Mouse (Mus musculus) gastrocnemius, postnatal 4 days (tissue): Measurements from ENCODE around the gene Ift46. TPM values are rescaled to one million over a fixed set of nuclear protein-coding genes. Genes with fewer than 3 reads are reported as not detected.

Source experiments
- DNase-seq, 2 experiments: peaks; one replicate each; pipeline ENCODE4 v3.0.0; 2021 to 2022; ENCODE audit warnings: low spot score in 2 of 2, mixed read lengths in 2 of 2
- total RNA-seq, 2 experiments: library from RNA; stranded (reverse); gene quantifications; 2 replicates each; pipeline ENCODE4 v1.2.3; 2021

Ift46 gene
- total RNA-seq, 2 experiments from 2014 or later = 65.9 to 69.5 TPM

- DNase-seq = no peak
These were observed 35.2 kb downstream of the Ift46 start, which contains the start of gene Ttc36 for GRCm38 (mm10) chr9:44802808-44803450. TSS of gene Ttc36 (minus strand) at chr9:44803072.

GRCm38 (mm10) chr9:44804678-44805077 is 37.0 kb downstream of the Ift46 start:
- no peak for DNase-seq

GRCm38 (mm10) chr9:44805536-44805935 is 37.8 kb downstream of the Ift46 start:
- DNase-seq = no peak

- no peak for DNase-seq
These were observed 39.4 kb downstream of the Ift46 start for GRCm38 (mm10) chr9:44807141-44807540.

- DNase-seq = no peak
These were observed 40.1 kb downstream of the Ift46 start for GRCm38 (mm10) chr9:44807778-44808177.

- DNase-seq = no peak
These were observed 42.6 kb downstream of the Ift46 start for GRCm38 (mm10) chr9:44810316-44810715.

GRCm38 (mm10) chr9:44814179-44814578 is 46.5 kb downstream of the Ift46 start:
- no peak for DNase-seq

GRCm38 (mm10) chr9:44817522-44817921 is 49.8 kb downstream of the Ift46 start:
- DNase-seq = no peak

- peak in 1 of 2 experiments; percentile 68 for DNase-seq
These were observed 52.5 kb downstream of the Ift46 start for GRCm38 (mm10) chr9:44819920-44820827.

- DNase-seq = no peak
These were observed 59.0 kb downstream of the Ift46 start for GRCm38 (mm10) chr9:44826660-44827059.

- DNase-seq = no peak
These were observed 61.2 kb downstream of the Ift46 start for GRCm38 (mm10) chr9:44828944-44829343.

- no peak for DNase-seq
These were observed 62.8 kb downstream of the Ift46 start for GRCm38 (mm10) chr9:44830506-44830905.

- no peak for DNase-seq
These were observed 64.6 kb downstream of the Ift46 start for GRCm38 (mm10) chr9:44832356-44832755.

GRCm38 (mm10) chr9:44836439-44836838 is 68.7 kb downstream of the Ift46 start:
- peak; percentile 66 to 76 for DNase-seq

- no peak for DNase-seq
These were observed 73.5 kb downstream of the Ift46 start for GRCm38 (mm10) chr9:44841241-44841640.

Other genes with a start within 250 kb of the Ift46 start
- gene Cxcr5, start 206.0 kb upstream of the Ift46 start, total RNA-seq = under 1 TPM; 0.10 TPM
- gene Ddx6, start 163.0 kb upstream of the Ift46 start, total RNA-seq = 100 to 1,000 TPM in 1 of 2 experiments, 10 to 100 TPM in 1; 99.3 to 101 TPM
- not detected for gene Treh, start 94.7 kb upstream of the Ift46 start, total RNA-seq
- 100 to 1,000 TPM; 104 to 123 TPM for gene Phldb1, start 32.7 kb upstream of the Ift46 start, total RNA-seq
- 100 to 1,000 TPM; 124 to 142 TPM for gene Arcn1, start 63 bp upstream of the Ift46 start, total RNA-seq
- 1 to 10 TPM; 8.0 to 9.6 TPM for gene Tmem25, start 31.4 kb downstream of the Ift46 start, total RNA-seq
- 1 to 10 TPM in 1 of 2 experiments, under 1 TPM in 1; 0.86 to 2.2 TPM for gene Ttc36, start 35.2 kb downstream of the Ift46 start, total RNA-seq
- gene Kmt2a, start 113.4 kb downstream of the Ift46 start, total RNA-seq = 10 to 100 TPM; 27.6 to 31.5 TPM
- 100 to 1,000 TPM; 631 to 643 TPM for gene Atp5l, start 152.8 kb downstream of the Ift46 start, total RNA-seq
- gene Ube4a, start 197.7 kb downstream of the Ift46 start, total RNA-seq = 10 to 100 TPM; 41.2 to 43.0 TPM
- under 1 TPM in 1 of 2 experiments, not detected in 1; 0.88 TPM for gene Cd3g, start 212.5 kb downstream of the Ift46 start, total RNA-seq
- under 1 TPM in 1 of 2 experiments, not detected in 1; 0.42 TPM for gene Cd3d, start 213.9 kb downstream of the Ift46 start, total RNA-seq
- 1 to 10 TPM in 1 of 2 experiments, under 1 TPM in 1; 0.39 to 1.1 TPM for gene Cd3e, start 241.7 kb downstream of the Ift46 start, total RNA-seq